Comparison of ENCODE assay signal across 7 mouse cellular contexts in genomic region chr11:101079746-101080145, GRCm38 (mm10). TPM values are rescaled to one million over a fixed set of nuclear protein-coding genes. Genes with fewer than 3 reads are reported as not detected.
DNase-seq lines count a peak whose midpoint lies in the region; ATAC-seq lines count a peak whose summit lies in the region.

No protein-coding gene starts in this region.

- no peak overlapping the region for H3K27ac ChIP-seq in kidney, embryonic 16.5 days (ENCODE audit: low read length)
- H3K27ac ChIP-seq in embryonic facial prominence, embryonic 10.5 days (replicated peaks), result no peak overlapping the region
- no peak overlapping the region for H3K27ac ChIP-seq in hindbrain, embryonic 15.5 days (replicated peaks)

- DNase-seq in kidney, postnatal 10 days, result no peak
- peak; percentile 46 for DNase-seq in embryonic facial prominence, embryonic 10.5 days (ENCODE audit: low spot score)
- DNase-seq in gastrocnemius, adult 8-10 months (ENCODE audit: low spot score in 2 of 2), result no peak
- no peak for DNase-seq in testis, postnatal 14 days (ENCODE audit: low spot score)

- WGBS in kidney, embryonic 16.5 days, result 3% methylated on average over 27 of the region's 27 CpGs
- WGBS in embryonic facial prominence, embryonic 10.5 days, result 2% methylated on average over 27 of the region's 27 CpGs
- WGBS in hindbrain, embryonic 15.5 days, result 4% methylated on average over 27 of the region's 27 CpGs

- H3K4me3 ChIP-seq in kidney, embryonic 16.5 days (ENCODE audit: low read length), result peak overlapping the region; percentile 5
- H3K4me3 ChIP-seq in embryonic facial prominence, embryonic 10.5 days, result peak overlapping the region; percentile 2; the same call in 1 of the 2 replicates
- 0 out of 2 replicates have a peak overlapping the region, but pooled peaks have one; percentile 7 for H3K4me3 ChIP-seq in hindbrain, embryonic 15.5 days

- no peak overlapping the region for H3K9ac ChIP-seq in kidney, embryonic 16.5 days (replicated peaks; ENCODE audit: low read length)
- no peak overlapping the region for H3K9ac ChIP-seq in hindbrain, embryonic 15.5 days

- peak overlapping the region; percentile 19 for H3K4me2 ChIP-seq in kidney, embryonic 16.5 days (replicated peaks; ENCODE audit: low read depth, low read length)
- H3K4me2 ChIP-seq in hindbrain, embryonic 15.5 days, result peak overlapping the region; percentile 31

- no peaks in the 10 kb centered on the region for H3K36me3 ChIP-seq in kidney, embryonic 16.5 days (ENCODE audit: insufficient read depth, low read length)
- H3K36me3 ChIP-seq in embryonic facial prominence, embryonic 10.5 days (replicated peaks), result peaks cover 6% of the 10 kb centered on the region
- no peaks in the 10 kb centered on the region for H3K36me3 ChIP-seq in hindbrain, embryonic 15.5 days

- no peaks in the 10 kb centered on the region for H3K9me3 ChIP-seq in kidney, embryonic 16.5 days (ENCODE audit: low read length)
- H3K9me3 ChIP-seq in embryonic facial prominence, embryonic 10.5 days, result no peaks in the 10 kb centered on the region
- no peaks in the 10 kb centered on the region for H3K9me3 ChIP-seq in hindbrain, embryonic 15.5 days

- peaks cover 17% of the 10 kb centered on the region for H3K4me1 ChIP-seq in kidney, embryonic 16.5 days (ENCODE audit: insufficient read depth, low read length)
- H3K4me1 ChIP-seq in embryonic facial prominence, embryonic 10.5 days, result peaks cover 36% of the 10 kb centered on the region
- H3K4me1 ChIP-seq in hindbrain, embryonic 15.5 days (replicated peaks), result peaks cover 31% of the 10 kb centered on the region

- H3K27me3 ChIP-seq in kidney, embryonic 16.5 days (ENCODE audit: insufficient read depth, low read length), result peaks cover 41% of the 10 kb centered on the region
- peaks cover 62% of the 10 kb centered on the region for H3K27me3 ChIP-seq in embryonic facial prominence, embryonic 10.5 days (replicated peaks; ENCODE audit: low read depth, poor library complexity, severe bottlenecking)
- H3K27me3 ChIP-seq in hindbrain, embryonic 15.5 days, result peaks cover 43% of the 10 kb centered on the region

- ATAC-seq in kidney, embryonic 16.5 days (ENCODE audit: low FRiP score, low TSS enrichment), result no peak
- no peak for ATAC-seq in hindbrain, embryonic 15.5 days (ENCODE audit: low FRiP score, low read depth)
- peak; percentile 9 for ATAC-seq in megakaryocyte progenitor cell, adult 5-6 weeks (replicated peaks; ENCODE audit: poor library complexity)

RNA-seq across cellular contexts. Expression of gene Hsd17b1, which starts 1.5 kb away (rescaled TPM):
- polyA plus RNA-seq in kidney, embryonic 16.5 days (2015; fragmentation: Nextera tagmentation; extraction: Ambion mirVana), result 0.77 TPM in 1 of 2 replicates, not detected in the other
- polyA plus RNA-seq in embryonic facial prominence, embryonic 10.5 days (2016; fragmentation: Nextera tagmentation; extraction: Ambion mirVana), result 0.21 TPM in 1 of 2 replicates, not detected in the other
- polyA plus RNA-seq in hindbrain, embryonic 15.5 days (2015; fragmentation: Nextera tagmentation; extraction: Ambion mirVana), result 0.47 and 0.48 TPM in 2 replicates
- total RNA-seq in megakaryocyte progenitor cell, adult 5-6 weeks (2015), result 6.0 and 9.8 TPM in 2 replicates
- total RNA-seq in megakaryocyte progenitor cell, adult 5-6 weeks (2017), result 3.2 and 5.2 TPM in 2 replicates
- total RNA-seq in gastrocnemius, adult 8-10 months (2022), result under 1 TPM in 1 of 4 experiments, not detected in 3; 0.21 TPM

RNA-seq across cellular contexts. Expression of gene Coasy, which starts 2.6 kb away (rescaled TPM):
- 54.3 and 57.9 TPM in 2 replicates for polyA plus RNA-seq in kidney, embryonic 16.5 days (2015; fragmentation: Nextera tagmentation; extraction: Ambion mirVana)
- 48.7 and 51.1 TPM in 2 replicates for polyA plus RNA-seq in embryonic facial prominence, embryonic 10.5 days (2016; fragmentation: Nextera tagmentation; extraction: Ambion mirVana)
- polyA plus RNA-seq in hindbrain, embryonic 15.5 days (2015; fragmentation: Nextera tagmentation; extraction: Ambion mirVana), result 40.6 and 42.4 TPM in 2 replicates
- total RNA-seq in megakaryocyte progenitor cell, adult 5-6 weeks (2015), result 19.8 and 28.1 TPM in 2 replicates
- total RNA-seq in megakaryocyte progenitor cell, adult 5-6 weeks (2017), result 28.0 and 31.7 TPM in 2 replicates
- total RNA-seq in gastrocnemius, adult 8-10 months (2022), result 10 to 100 TPM in 1 of 4 experiments, 1 to 10 TPM in 3; 7.2 to 11.0 (median 8.5) TPM

RNA-seq across cellular contexts. Expression of gene Mlx, which starts 7.3 kb away (rescaled TPM):
- polyA plus RNA-seq in kidney, embryonic 16.5 days (2015; fragmentation: Nextera tagmentation; extraction: Ambion mirVana), result 51.9 and 58.9 TPM in 2 replicates
- 40.6 and 41.0 TPM in 2 replicates for polyA plus RNA-seq in embryonic facial prominence, embryonic 10.5 days (2016; fragmentation: Nextera tagmentation; extraction: Ambion mirVana)
- polyA plus RNA-seq in hindbrain, embryonic 15.5 days (2015; fragmentation: Nextera tagmentation; extraction: Ambion mirVana), result 85.1 and 90.0 TPM in 2 replicates
- 76.4 and 83.6 TPM in 2 replicates for total RNA-seq in megakaryocyte progenitor cell, adult 5-6 weeks (2015)
- 84.7 and 90.0 TPM in 2 replicates for total RNA-seq in megakaryocyte progenitor cell, adult 5-6 weeks (2017)
- 10 to 100 TPM in 2 of 4 experiments, 1 to 10 TPM in 2; 8.0 to 12.3 (median 9.4) TPM for total RNA-seq in gastrocnemius, adult 8-10 months (2022)

RNA-seq across cellular contexts. Expression of gene Naglu, which starts 9.9 kb away (rescaled TPM):
- 18.6 and 23.0 TPM in 2 replicates for polyA plus RNA-seq in kidney, embryonic 16.5 days (2015; fragmentation: Nextera tagmentation; extraction: Ambion mirVana)
- 7.4 and 8.9 TPM in 2 replicates for polyA plus RNA-seq in embryonic facial prominence, embryonic 10.5 days (2016; fragmentation: Nextera tagmentation; extraction: Ambion mirVana)
- polyA plus RNA-seq in hindbrain, embryonic 15.5 days (2015; fragmentation: Nextera tagmentation; extraction: Ambion mirVana), result 13.0 and 15.5 TPM in 2 replicates
- 6.0 and 8.4 TPM in 2 replicates for total RNA-seq in megakaryocyte progenitor cell, adult 5-6 weeks (2015)
- 9.9 and 12.0 TPM in 2 replicates for total RNA-seq in megakaryocyte progenitor cell, adult 5-6 weeks (2017)
- total RNA-seq in gastrocnemius, adult 8-10 months (2022), result 1 to 10 TPM; 2.9 to 4.8 (median 4.0) TPM

RNA-seq across cellular contexts. Expression of gene Psmc3ip, which starts 15.5 kb away (rescaled TPM):
- polyA plus RNA-seq in kidney, embryonic 16.5 days (2015; fragmentation: Nextera tagmentation; extraction: Ambion mirVana), result 40.0 and 40.1 TPM in 2 replicates
- polyA plus RNA-seq in embryonic facial prominence, embryonic 10.5 days (2016; fragmentation: Nextera tagmentation; extraction: Ambion mirVana), result 69.5 and 72.3 TPM in 2 replicates
- polyA plus RNA-seq in hindbrain, embryonic 15.5 days (2015; fragmentation: Nextera tagmentation; extraction: Ambion mirVana), result 21.3 and 22.5 TPM in 2 replicates
- total RNA-seq in megakaryocyte progenitor cell, adult 5-6 weeks (2015), result 32.7 and 40.2 TPM in 2 replicates
- total RNA-seq in megakaryocyte progenitor cell, adult 5-6 weeks (2017), result 58.6 and 67.8 TPM in 2 replicates
- 1 to 10 TPM; 1.3 to 1.5 (median 1.4) TPM for total RNA-seq in gastrocnemius, adult 8-10 months (2022)
